Mouse (Mus musculus): ENCODE measurements around the gene Gm26741.
"Not testable (repeated sequence)": the region's sequence is repeated elsewhere in the genome, so short reads cannot be mapped to it uniquely, and the experiment has no call there.

Gm26741 gene

DNA sequence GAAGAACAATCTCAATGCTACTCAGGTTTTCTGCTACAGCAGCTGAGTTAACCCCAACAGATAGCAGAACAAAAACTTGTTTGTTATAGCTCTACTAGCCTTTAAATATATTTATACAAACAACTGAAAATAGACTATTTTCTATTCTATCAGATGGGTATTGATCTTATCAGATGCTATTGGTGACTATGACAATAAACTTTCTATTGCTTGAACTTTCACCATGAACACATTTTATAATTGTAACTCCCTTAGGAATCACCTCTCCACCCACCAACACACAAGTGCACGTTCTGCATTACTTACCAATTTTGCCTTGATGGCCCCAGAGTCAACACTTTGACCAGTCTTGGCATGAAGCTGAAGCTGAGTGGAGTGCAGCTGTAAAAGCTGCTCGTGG is at the start of gene Gm26741:
Gene Gm26741 (plus strand): TSS at position 301 of the 400 bp plus-strand sequence.
- no peak for DNase-seq

DNA sequence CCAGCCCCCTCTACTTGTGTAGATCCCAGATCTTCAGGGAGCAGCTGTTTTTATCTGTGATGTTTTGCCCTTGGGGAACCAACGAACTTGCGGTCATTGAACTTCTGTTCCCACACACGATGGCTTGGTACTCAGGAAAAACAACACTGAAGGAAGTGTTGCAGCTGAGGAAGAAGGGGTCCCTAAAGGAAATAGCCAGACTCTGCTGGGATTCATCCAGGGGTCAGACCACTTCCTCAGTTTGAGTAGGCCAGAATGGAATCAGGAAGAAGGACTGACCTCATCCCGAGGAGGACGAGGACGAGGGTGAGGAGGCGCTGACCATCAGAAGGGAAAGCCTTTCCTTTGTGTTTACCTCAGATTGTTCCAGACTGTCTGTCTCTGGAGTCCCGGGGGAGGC is 49.4 kb upstream of the Gm26741 start:
- no peak for DNase-seq

DNA sequence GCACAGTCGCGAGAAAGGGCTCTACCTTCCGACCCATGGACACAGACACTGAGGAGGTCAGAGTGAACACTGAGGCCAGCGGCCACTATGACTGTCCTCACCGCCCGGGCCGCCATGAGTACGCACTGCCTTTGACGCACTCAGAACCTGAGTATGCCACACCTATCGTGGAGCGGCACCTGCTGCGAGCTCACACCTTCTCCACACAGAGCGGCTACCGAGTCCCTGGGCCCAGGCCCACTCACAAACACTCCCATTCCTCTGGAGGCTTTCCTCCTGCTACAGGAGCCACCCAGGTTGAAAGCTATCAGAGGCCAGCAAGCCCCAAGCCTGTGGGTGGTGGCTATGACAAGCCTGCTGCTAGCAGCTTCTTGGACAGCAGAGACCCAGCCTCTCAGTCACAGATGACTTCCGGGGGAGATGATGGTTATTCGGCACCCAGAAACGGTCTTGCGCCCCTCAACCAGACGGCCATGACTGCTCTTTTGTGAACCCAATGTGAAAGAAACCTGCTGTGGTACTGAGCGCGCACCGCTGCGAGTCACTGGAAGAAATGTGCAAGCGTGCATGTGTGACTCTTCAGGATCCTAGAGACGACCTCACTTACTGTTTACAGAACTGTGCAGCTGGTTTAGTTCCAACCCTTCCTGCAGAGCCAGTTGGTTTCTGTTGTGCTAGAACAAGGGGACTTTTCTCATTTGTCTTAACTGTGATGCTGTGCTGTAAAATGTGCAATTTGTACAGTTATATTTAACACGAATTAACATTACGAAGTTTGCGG is 38.9 kb upstream of the Gm26741 start:
- DNase-seq, result no peak

GRCm38 (mm10) chr10:52321918-52322317 is 36.6 kb upstream of the Gm26741 start:
- DNase-seq, result no peak

GRCm38 (mm10) chr10:52331007-52331406 is 27.6 kb upstream of the Gm26741 start:
- no peak for DNase-seq

- DNase-seq, result not testable (repeated sequence)
Observed at GRCm38 (mm10) chr10:52343324-52343723, 15.2 kb upstream of the Gm26741 start.

DNA sequence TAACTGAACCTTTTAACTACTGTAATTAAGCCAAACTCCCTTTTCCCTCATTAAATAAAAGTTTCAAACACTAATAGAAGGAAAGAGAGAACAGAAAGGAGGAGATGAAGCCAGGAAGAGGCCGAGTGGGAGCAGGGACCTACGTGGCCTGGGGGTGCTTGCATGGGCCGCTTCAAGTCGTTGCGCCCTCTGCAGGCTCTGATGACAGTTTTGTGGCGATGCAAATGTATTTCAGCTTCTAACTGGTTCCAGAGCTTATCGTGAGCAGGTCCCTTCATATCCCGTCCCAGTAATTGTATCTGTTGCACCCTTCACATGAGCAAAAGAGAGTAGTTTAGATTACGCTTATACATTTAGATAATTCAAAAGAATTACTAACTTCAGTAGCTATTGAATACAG is 5.4 kb upstream of the Gm26741 start:
- no peak for DNase-seq

GRCm38 (mm10) chr10:52360241-52360735 is 1.7 kb downstream of the Gm26741 start:
- DNase-seq, result no peak

DNA sequence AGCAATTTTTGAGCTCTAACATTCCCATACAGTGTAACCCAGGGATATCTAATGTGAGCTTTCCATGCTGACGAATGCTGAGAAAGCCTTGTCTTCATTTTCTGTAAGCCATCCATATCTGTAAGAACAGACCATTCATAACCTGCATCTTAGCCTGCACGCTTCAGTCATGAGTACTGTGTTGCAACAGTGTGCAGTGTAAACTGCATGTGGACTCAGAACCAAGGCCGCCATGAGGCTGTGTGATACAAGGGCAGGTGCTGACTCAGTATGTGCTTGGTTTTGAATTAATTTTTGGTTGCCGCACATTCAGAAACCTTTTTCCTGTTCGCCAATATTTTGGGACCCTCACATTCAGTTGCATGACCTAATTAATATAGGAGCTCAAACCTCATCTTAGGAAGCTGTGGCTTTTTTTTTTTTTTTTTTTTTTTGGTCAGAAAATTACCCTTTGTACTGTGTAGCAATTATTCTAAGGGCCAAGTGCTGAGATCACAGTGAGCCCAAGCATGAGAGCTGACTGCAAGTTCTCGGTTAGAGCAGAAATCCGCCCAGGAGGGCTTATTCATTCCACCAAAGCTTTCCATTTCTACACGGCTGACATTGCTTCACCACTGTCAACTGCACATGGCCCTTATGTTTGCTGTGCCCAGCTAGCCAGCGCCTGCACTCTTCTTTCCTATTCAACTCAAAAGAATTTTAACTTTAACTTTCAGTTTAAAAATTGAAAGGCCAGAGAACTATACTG is 2.5 kb downstream of the Gm26741 start:
- DNase-seq, result no peak

DNA sequence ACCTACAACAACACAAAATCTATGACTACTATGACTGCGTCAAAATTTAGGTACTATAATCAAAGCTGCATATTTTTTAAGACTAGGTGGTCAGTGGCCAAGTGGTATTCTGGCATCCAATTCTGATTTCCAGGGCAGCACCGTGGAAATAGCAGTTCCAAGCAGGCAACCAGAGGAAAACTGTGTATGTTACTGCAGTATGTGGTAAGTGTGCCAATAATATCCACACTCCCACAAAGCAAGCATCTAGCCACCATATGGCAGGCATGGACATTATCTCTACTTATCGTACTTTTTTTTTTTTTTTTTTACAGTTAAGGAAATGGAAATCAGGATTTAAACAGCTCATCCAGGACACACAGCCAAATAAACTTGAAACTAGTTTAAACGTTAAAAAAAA is 9.8 kb downstream of the Gm26741 start:
- no peak for DNase-seq

GRCm38 (mm10) chr10:52373834-52374233 is 15.3 kb downstream of the Gm26741 start:
- DNase-seq, result no peak

- DNase-seq, result no peak
Observed at GRCm38 (mm10) chr10:52374651-52375050, 16.1 kb downstream of the Gm26741 start.

- no peak for DNase-seq
Observed at GRCm38 (mm10) chr10:52376422-52376821, 17.9 kb downstream of the Gm26741 start.

GRCm38 (mm10) chr10:52377813-52378212 is 19.2 kb downstream of the Gm26741 start:
- DNase-seq, result no peak

DNA sequence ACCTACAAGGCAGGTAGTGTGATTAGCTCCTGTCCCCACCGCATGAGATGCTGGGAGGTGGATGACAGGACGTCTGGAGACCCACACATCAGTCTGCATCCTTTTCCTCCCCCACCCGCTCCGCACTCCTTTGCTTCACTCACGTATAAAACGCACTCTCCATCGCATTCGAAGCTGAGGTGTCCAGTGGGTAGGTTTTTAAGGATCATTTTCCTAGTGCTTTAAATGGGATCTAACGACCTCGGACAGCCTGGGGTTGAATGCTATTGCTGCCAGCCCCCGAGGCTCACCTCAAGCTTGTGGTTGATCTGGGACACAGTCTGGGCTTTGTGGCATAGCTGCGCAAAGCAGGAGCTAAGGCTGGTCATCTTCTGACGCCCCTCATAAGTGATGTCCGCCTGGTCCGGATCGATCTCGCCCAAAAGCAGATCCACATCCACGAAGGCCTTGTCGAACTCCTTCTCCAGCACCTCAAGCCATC is 22.8 kb downstream of the Gm26741 start:
- no peak for DNase-seq

- DNase-seq, result peak; percentile 95
Observed at GRCm38 (mm10) chr10:52381845-52382591, 23.5 kb downstream of the Gm26741 start, which contains the start of gene Gopc. Gene Gopc (minus strand): TSS chr10:52382124.

GRCm38 (mm10) chr10:52383022-52383421 is 24.5 kb downstream of the Gm26741 start:
- DNase-seq, result no peak

GRCm38 (mm10) chr10:52383522-52383921 is 25.0 kb downstream of the Gm26741 start:
- DNase-seq, result no peak

GRCm38 (mm10) chr10:52384823-52385610 is 26.4 kb downstream of the Gm26741 start:
- no peak for DNase-seq

DNA sequence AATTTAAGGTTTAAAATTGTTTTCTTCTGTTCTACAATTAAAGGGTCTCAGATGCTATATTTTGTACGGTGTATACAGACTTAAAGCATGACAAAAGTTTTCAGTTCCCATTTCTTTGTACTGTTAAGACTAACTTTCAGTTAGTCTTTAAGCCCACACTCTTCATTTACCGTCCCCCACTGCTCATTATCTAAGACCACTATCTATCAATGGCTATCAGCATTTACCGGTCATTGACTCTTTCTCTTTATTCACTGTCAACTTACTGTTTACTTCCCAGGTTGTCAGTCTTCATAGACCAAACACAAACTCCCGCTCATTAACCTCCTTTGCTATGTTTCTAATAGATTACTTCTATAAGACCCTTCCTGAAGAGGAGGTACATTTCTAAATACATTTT is 28.6 kb downstream of the Gm26741 start:
- DNase-seq, result no peak

GRCm38 (mm10) chr10:52388922-52389430 is 30.4 kb downstream of the Gm26741 start, which contains the start of gene Nepn:
Gene Nepn (plus strand): TSS chr10:52388972.
- no peak for DNase-seq

DNA sequence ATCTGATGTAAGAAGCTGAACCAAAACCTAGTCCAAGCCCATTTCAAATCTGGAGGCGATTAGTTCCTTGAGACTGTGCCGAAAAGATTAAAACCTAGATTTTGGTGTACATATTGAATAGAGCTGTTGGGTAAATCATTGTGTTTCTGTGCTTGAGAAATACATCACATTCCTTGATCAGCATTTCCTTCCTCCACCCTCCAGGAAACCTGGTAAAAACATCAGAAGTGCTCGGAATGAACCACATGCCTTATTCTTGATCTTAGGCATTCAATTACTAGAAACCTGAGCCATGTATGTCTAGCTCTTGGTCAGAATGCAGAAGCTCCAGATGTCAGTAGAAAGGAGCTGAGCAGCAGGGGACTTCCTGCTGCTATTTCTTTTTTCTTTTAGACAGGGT is 30.9 kb downstream of the Gm26741 start:
- DNase-seq, result no peak
